Mouse (Mus musculus): ENCODE measurements at regions not wholly inside any gene's neighbourhood (a gene's known extent, or its start where the extent isn't known, plus 50 kb on each side); places are given as distances from the start of the nearest gene placed in this dataset.

GRCm38 (mm10) chr13:37500668-37501286, 155.8 kb downstream of the Ly86 start:
- TF ChIP-seq POLR2A (IDR thresholded peaks at IDR 0.05; ENCODE audit: borderline replicate concordance, insufficient read depth, low read length) (no peak), CTCF (IDR thresholded peaks at IDR 0.05; ENCODE audit: borderline replicate concordance, insufficient read depth, low read depth, low read length) (no peak)

Measured in cerebellum, adult 2 months (tissue).